Mouse (Mus musculus) G1E-ER4 (cell line): Measurements from ENCODE around the gene Cbarp. TPM values are rescaled to one million over a fixed set of nuclear protein-coding genes. Genes with fewer than 3 reads are reported as not detected.

ENCODE experiments used
- GATA1 ChIP-seq: IDR thresholded peaks from one replicate; pipeline ENCODE4 v1.8.0; 2012; ENCODE audit warnings: low read length, inconsistent platforms
- polyA plus RNA-seq: library from polyadenylated mRNA; stranded (reverse); fragments of >175 nt; gene quantifications from 2 replicates; pipeline ENCODE4 v1.2.3, GENCODE M21; 2012

The Cbarp gene
- polyA plus RNA-seq, 1 experiment = 59.0 TPM

GRCm38 (mm10) chr10:80162716-80163299 lies 22.2 kb upstream of the Cbarp start:
- no peak for TF ChIP-seq GATA1

DNA sequence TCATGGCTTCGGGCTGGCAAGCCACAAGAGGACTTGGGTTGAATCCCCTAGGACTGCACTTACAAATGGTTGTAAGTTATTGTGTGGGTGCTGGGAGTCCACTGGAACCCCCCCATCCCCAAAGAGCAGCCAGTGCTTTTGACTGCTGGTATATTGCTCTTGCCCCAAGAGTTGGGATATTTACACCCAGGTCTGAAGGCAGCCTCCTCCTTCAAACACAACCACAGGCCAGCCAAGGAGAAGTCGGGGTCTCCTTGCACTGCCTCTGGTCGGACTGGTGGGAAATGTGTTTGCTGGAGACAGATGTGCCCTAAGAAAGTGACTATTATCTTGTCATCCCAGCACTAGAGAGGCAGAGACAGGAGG lies 21.6 kb upstream of the Cbarp start:
- TF ChIP-seq GATA1 = no peak

GRCm38 (mm10) chr10:80161522-80162242 lies 21.0 kb upstream of the Cbarp start:
- TF ChIP-seq GATA1 = no peak

DNA sequence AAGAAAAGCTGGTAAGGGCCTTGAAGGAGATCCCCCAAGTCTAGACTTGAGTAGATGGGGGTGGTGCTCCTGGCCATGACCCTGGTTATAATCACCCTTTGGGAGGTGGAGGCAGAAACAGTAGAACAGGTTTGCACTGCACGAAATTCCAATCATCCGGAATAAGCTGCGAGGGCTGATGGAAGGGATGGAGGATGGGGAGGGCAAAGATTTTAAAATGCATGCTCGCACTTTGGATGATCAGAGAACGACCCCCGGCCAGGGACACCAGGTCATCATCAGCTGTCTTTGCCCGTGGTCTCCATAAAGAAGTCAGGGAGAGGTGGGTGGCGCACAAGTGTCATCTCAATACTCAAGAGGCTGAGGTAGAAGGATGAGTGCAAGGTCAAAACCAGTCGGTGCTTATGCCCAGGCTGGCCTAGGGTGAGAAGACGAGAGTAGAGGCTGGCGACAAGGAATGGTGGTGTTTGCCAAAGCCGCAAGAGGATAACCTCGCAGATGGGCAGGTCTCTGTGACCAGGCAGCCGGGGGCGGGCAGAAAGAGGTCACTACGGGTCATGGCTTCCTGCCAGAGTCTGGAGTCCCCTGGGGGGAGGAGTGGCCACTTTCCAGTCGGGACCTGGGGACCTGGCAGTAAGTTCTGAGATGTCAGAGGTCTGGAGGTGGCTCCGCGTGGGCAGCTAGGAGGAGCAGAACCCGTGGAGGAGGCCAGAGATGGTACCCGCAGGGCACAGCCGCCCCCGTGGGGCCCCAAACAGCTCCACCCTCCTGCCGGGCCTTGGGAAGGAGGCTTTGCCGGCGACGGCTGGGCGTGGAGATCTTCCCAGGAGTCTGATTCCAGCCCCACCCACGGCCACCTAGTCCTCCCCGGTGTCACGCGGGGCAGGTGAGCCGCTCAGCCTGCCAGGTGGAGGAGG lies 20.1 kb upstream of the Cbarp start:
- TF ChIP-seq GATA1 = no peak

DNA sequence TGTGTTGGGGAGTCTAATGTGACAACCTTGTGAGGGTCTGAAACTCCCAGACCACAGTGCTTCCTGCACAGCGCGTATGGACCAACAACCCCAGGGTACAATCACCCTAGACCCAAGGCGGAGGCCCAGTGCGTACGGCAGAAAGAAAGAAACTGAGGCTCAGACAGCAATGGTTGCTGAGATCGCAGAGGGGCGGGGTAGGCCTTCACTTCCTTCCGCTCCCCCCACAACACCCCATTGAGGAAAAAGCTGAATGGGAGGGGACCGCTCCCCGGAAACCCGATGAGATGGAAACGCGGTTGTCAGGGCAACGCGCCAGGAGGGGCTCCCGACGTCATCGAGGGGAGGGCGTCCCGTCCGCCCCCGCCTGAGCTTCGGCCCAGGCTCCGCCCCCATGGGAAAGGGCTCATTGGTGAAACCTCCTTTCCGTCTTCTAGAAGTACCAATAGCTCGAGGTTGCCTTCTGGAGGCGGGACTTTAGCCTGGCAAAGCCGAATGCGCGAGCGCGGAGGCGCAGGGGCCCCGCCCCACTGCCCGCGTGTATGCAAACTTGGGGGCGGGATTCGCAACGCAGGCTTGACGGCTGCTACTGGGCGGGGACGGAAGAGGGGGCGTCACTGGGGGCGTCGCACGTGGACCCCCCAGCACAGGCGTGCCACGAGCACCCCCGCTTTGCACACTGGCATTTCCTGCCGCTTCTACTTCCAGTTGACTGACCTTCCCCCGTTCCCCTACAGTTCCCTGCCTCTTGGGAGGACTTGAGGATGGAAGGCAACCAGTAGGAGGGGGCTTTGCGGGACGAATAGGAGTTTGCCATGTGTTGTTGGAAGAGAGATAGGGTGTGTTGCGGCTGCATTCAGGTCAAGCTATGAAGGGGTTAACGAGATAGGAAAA lies 19.2 kb upstream of the Cbarp start:
- no peak for TF ChIP-seq GATA1

DNA sequence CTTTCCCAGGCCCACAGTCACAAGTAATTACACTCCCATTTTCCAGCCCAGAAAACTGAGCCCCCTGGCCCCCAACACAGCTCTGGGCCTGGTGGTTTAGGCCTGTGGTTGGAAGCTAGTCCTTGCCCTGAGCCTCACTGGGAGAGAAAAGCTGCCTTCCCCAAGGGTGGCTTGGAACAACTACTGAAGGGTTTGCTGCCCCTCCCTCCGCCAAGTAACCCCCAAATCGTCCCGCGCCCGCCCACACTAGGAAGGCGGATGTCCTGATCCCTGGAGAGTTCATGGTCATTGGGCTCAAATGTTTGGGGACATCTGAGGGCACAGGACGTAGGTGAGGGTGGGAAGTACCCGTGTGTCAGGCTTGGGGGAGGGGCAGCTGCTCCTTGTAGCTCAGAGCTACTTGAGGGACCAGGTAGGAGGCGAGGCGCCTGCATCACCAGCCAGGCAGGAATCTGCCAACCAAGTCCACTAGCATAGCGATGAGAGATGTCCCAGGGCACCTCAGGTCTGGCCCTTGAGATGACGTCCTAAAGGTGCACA lies 18.5 kb upstream of the Cbarp start:
- TF ChIP-seq GATA1 = no peak

DNA sequence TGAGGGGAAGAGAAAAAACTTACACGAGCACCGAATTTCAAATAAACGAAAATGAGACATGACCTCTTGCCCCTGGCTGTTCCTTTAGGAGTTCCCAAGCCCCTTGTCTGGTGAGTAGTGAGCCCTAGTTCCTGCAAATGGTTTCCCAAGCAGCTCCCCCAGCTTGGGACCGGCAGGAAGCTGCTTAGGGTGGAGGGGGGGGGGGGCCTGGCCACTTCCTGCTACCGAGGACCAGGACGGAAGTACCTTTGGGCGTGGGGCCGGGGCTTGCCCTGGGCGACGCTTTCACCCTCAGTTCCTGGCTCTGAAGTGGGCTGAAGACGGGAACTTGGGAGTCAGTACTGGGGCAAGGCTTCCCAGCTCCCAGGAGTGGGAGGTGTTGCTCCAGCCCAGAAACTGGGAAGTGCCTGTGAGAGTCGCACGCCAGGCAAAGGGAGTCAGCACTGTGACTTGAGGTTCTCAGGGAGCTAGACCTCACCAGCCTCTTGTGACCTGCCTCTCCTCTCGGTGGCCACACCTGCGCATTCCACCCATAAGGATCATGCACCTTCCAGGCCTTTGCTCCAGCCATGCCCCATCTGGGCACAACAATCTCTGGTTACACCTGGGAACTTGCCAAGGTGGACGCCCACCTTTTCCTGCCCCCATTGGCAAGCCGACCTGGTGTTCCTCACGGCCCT lies 17.8 kb upstream of the Cbarp start:
- TF ChIP-seq GATA1 = no peak

- no peak for TF ChIP-seq GATA1
These were observed 16.7 kb upstream of the Cbarp start for GRCm38 (mm10) chr10:80157141-80157929.

DNA sequence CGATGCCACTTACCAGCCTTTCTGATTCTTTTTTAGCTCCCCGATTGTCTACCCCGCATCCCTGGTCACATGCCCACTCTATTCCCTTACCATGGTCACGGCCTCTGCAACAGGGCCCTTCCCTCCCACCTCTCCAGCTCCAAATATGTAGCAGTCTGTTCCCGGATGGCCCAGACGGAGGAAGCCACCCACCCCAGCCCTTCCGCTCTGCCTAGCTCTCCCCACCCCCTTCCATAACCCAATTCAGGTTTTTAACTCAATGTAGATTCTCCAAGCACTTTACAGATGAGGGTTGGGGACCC lies 16.1 kb upstream of the Cbarp start:
- TF ChIP-seq GATA1 = no peak

GRCm38 (mm10) chr10:80156002-80156751 lies 15.5 kb upstream of the Cbarp start:
- TF ChIP-seq GATA1 = no peak

GRCm38 (mm10) chr10:80155277-80155676 lies 14.6 kb upstream of the Cbarp start:
- no peak for TF ChIP-seq GATA1

DNA sequence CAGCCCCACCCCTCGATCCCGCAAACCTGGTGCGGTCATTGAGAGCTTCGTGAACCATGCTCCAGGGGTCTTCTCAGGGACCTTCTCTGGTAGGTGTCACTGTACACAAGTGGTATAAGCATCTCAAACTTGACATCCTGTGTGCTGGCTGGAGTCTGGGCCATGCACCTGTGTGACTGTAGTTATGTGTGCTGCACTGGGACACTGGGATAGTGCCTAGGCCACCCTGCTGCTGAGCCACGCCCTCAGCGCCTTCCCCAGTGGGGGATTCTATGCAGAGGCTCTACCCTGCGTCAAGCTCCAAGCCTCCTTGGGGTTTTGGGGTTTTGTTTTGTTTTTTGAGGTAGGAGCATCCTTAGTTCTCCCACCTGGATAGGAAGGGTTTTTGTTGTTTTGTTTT lies 13.7 kb upstream of the Cbarp start:
- TF ChIP-seq GATA1 = no peak

- TF ChIP-seq GATA1 = no peak
These were observed 13.1 kb upstream of the Cbarp start for GRCm38 (mm10) chr10:80153713-80154112.
